Mouse (Mus musculus): ENCODE measurements around the gene Asap3. TPM values are rescaled to one million over a fixed set of nuclear protein-coding genes. Genes with fewer than 3 reads are reported as not detected.

Asap3 gene
- polyA plus RNA-seq (2016; fragmentation: Nextera tagmentation; extraction: Ambion mirVana) = 10.4 and 11.4 TPM in 2 replicates

DNA sequence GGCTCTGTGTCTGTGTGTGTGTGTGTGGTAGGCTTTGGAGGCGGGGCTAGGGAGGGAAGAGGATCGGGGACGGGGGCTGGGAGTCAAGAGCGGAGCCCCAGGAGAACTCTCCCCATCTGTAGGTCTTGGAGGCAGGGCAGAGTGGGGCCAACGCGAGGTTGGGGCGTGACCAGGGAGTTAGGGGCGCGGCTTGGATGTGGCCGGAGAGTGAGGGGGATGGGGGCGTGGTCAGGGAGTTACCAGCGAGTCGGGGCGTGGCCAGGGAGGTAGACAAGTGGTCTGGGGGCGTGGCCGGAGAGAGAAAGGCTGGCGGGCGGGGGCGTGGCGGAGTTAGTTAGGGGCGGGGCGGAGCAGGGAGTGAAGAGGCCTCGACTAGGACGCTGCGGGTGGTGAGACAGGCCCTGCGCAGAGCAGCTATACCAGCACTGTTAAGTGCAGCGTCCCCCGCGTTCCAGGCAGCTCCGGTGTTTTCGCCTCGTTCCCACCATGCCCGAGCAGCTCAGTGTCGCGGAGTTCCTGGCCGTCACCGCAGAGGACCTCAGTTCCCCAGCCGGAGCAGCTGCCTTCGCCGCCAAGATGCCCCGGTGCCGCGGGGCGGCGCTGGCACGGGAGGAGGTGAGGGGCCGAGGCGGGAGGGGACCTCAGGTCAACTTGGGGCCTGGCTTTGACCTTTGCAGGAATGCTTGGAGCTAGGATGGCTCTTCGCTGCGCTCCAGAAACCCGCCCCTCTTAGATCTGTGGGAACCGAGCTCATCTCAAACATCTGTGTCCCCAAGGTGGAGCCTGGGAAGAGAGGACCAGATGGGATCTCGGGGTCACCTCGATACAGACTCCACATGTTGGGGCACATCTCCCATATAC is at the start of gene Asap3:
Gene Asap3, plus strand, starts transcription at position 333 of the 861 bp plus-strand sequence.
- Histone ChIP-seq H3K9me3 (no peaks in the 10 kb centered on the region), H3K4me2 (replicated peaks) (peak within 1 kb of the TSS; percentile 97), H3K36me3 (no peaks in the 10 kb centered on the region), H3K4me3 (peak within 1 kb of the TSS; percentile 64), H3K27ac (no peak within 1 kb of the TSS), H3K27me3 (replicated peaks) (no peaks in the 10 kb centered on the region), H3K9ac (peak within 1 kb of the TSS; percentile 73), H3K4me1 (peaks cover 8% of the 10 kb centered on the region)
- ATAC-seq (ENCODE audit: low FRiP score, low read depth) = peak; percentile 91
- under 1% methylated on average over 54 of the region's 54 CpGs for WGBS

DNA sequence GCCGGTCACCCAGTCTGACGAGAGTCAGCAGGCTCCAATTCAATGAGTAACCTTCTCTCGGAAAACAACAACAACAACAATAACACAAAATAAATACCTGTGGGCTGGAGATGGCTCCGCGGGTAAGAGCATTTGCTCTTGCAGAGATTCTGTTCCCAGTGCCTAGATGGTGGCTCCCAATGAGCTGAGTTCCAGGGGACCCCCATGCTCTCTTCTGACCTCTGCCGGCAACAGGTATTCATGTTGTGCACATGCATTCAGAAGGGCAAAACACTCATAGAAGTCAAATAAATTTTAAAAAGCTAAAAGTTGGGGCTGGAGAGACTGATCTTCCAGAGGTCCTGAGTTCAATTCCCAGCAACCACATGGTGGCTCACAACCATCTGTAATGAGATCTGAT is 47.7 kb upstream of the Asap3 start:
- H3K27ac ChIP-seq = no peak overlapping the region
- no peak overlapping the region for H3K9ac ChIP-seq
- no peak overlapping the region for H3K4me2 ChIP-seq (replicated peaks)
- no peaks in the 10 kb centered on the region for H3K36me3 ChIP-seq
- no peaks in the 10 kb centered on the region for H3K27me3 ChIP-seq (replicated peaks)
- H3K4me1 ChIP-seq = peaks cover 15% of the 10 kb centered on the region
- no peak for ATAC-seq (ENCODE audit: low FRiP score, low read depth)
- H3K9me3 ChIP-seq = no peaks in the 10 kb centered on the region
- H3K4me3 ChIP-seq = no peak overlapping the region
- WGBS = 79% methylated on average over 6 of the region's 6 CpGs

DNA sequence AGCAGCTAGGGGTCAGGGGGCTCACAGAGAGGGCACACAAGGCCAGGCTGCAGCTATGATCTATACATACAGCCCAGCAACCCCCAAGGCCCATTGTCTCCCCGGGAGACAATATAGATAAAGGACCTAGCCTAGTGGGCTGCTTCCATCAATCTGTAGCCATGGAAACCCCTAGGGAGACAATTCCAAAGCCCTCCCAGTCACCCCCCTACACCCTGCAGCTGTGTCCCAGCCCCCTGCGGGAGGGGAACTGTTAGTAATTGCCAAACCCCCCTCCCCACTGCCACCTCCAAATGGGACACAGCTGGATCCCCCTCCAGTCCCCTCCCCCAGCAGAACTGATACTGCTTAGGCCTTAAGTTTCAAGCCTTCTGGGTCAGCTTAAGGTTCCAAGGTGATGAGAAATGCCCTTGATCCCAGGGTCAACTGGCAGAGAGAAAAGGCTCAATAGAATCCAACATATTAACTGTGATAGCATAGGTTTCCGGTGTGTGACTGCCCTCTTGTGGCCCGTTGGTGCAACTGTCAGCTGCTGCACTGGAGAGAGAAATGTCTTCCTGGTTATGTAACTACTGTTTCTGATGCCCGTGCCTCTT is 46.3 kb upstream of the Asap3 start:
- whole genome bisulfite sequencing = 2% methylated on average over 5 of the region's 5 CpGs
- Histone ChIP-seq H3K27ac (peak overlapping the region; percentile 57), H3K4me2 (replicated peaks) (peak overlapping the region; percentile 25), H3K36me3 (no peaks in the 10 kb centered on the region), H3K9me3 (no peaks in the 10 kb centered on the region), H3K4me1 (peaks cover 15% of the 10 kb centered on the region), H3K27me3 (replicated peaks) (no peaks in the 10 kb centered on the region), H3K9ac (no peak overlapping the region), H3K4me3 (no peak overlapping the region)
- ATAC-seq (ENCODE audit: low FRiP score, low read depth) = peak; percentile 81

DNA sequence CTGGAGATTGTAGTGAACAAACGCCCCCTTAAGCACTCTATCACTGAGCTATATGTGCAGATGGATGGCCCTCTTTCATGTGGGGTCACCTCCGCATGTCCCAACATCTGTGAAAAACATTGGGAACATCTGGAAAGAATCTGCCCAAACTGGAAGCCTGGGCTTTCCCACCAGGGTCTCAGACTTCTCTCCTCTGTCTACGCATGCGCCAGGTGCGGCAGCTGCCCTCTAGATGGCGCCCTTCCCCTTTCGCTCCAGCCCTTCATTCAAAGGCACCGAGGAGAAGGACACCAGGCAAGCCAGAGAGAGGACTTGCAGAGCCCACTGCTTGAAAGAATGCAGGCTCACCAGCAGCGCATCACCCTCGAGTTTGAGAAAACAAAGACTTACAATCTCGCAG is 42.7 kb upstream of the Asap3 start:
- H3K4me2 ChIP-seq (replicated peaks) = 0 out of 2 replicates have a peak overlapping the region, but pooled peaks have one; percentile 18

GRCm38 (mm10) chr4:136164981-136165380 is 41.2 kb upstream of the Asap3 start:
- Histone ChIP-seq H3K9ac (no peak overlapping the region), H3K4me2 (replicated peaks) (no peak overlapping the region), H3K4me1 (peaks cover 9% of the 10 kb centered on the region), H3K27ac (no peak overlapping the region), H3K4me3 (no peak overlapping the region), H3K9me3 (no peaks in the 10 kb centered on the region), H3K27me3 (replicated peaks) (no peaks in the 10 kb centered on the region), H3K36me3 (no peaks in the 10 kb centered on the region)
- 82% methylated on average over 8 of the region's 8 CpGs for WGBS
- ATAC-seq (ENCODE audit: low FRiP score, low read depth) = no peak

More for the DNA sequence above, 42.7 kb upstream of the Asap3 start:
- Histone ChIP-seq H3K27ac (no peak overlapping the region), H3K9ac (no peak overlapping the region), H3K4me1 (peaks cover 15% of the 10 kb centered on the region), H3K36me3 (no peaks in the 10 kb centered on the region), H3K4me3 (no peak overlapping the region), H3K9me3 (no peaks in the 10 kb centered on the region), H3K27me3 (replicated peaks) (no peaks in the 10 kb centered on the region)
- 3% methylated on average over 11 of the region's 11 CpGs for WGBS
- 0 out of 2 replicates have a peak, but pooled peaks have one; percentile 58 for ATAC-seq (ENCODE audit: low FRiP score, low read depth)

DNA sequence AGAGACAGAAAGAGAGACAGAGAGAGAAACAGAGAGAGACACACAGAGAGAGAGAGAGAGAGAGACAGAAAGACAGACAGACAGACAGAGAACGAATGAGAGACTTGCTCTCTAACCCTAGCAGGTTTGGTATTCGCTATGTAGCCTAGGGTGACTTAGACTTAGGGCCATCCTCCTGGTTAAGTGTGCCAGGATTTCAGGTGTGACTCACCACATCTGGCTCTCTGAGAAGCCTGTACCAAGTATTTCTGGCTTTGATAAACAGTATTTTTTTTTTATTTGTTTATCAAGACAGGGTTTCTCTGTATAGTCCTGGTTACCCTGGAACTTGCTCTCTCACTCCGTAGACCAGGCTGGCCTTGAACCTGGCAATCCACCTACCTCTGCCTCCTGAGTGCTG is 38.5 kb upstream of the Asap3 start:
- Histone ChIP-seq H3K4me3 (no peak overlapping the region), H3K36me3 (no peaks in the 10 kb centered on the region), H3K27me3 (replicated peaks) (no peaks in the 10 kb centered on the region), H3K9me3 (no peaks in the 10 kb centered on the region), H3K4me1 (peaks cover 2% of the 10 kb centered on the region), H3K27ac (no peak overlapping the region), H3K9ac (no peak overlapping the region), H3K4me2 (replicated peaks) (no peak overlapping the region)
- WGBS = 84% methylated on average over 3 of the region's 3 CpGs
- no peak for ATAC-seq (ENCODE audit: low FRiP score, low read depth)

DNA sequence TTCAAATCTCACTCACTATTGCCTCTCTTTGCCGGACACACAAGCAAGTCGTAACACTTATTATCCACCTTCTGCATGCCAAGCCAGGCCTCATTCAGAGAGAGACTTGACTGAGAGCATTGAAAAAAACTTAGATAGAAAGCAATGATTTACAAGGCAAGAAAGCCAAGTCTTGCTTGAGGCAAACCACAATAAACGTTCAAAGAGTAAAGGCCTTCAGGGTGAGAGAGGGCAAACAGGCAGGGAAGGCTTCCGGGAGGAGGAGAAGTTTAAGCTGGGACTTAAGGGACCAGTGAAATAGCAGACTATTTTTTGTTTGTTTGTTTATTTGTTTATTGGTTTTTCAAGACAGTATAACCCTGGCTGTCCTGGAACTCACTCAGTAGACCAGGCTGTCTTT is 35.8 kb upstream of the Asap3 start:
- ATAC-seq (ENCODE audit: low FRiP score, low read depth) = no peak
- Histone ChIP-seq H3K36me3 (no peaks in the 10 kb centered on the region), H3K27me3 (replicated peaks) (no peaks in the 10 kb centered on the region; the same call in 1 of the 2 replicates), H3K27ac (no peak overlapping the region), H3K4me2 (replicated peaks) (no peak overlapping the region), H3K9ac (no peak overlapping the region), H3K4me1 (peaks cover 27% of the 10 kb centered on the region), H3K9me3 (no peaks in the 10 kb centered on the region), H3K4me3 (no peak overlapping the region)
- 70% methylated on average over 4 of the region's 4 CpGs for WGBS

- peak overlapping the region; percentile 61; the same call in 1 of the 2 replicates for H3K9ac ChIP-seq
- peaks cover 35% of the 10 kb centered on the region for H3K4me1 ChIP-seq
- peak overlapping the region; percentile 100 for H3K4me2 ChIP-seq (replicated peaks)
- H3K9me3 ChIP-seq = no peaks in the 10 kb centered on the region
- WGBS = 13% methylated on average over 12 of the region's 12 CpGs
- no peak for ATAC-seq (ENCODE audit: low FRiP score, low read depth)
- H3K27ac ChIP-seq = no peak overlapping the region
- no peaks in the 10 kb centered on the region for H3K36me3 ChIP-seq
- no peaks in the 10 kb centered on the region; the same call in 1 of the 2 replicates for H3K27me3 ChIP-seq (replicated peaks)
- peak overlapping the region; percentile 44 for H3K4me3 ChIP-seq
These were observed 34.7 kb upstream of the Asap3 start for GRCm38 (mm10) chr4:136171455-136171854.

- Histone ChIP-seq H3K27ac (no peak within 1 kb of the TSS), H3K9ac (peak within 1 kb of the TSS; percentile 78), H3K4me1 (peaks cover 41% of the 10 kb centered on the region), H3K9me3 (no peaks in the 10 kb centered on the region), H3K4me3 (peak within 1 kb of the TSS; percentile 62), H3K27me3 (replicated peaks) (no peaks in the 10 kb centered on the region; the same call in 1 of the 2 replicates), H3K4me2 (replicated peaks) (peak within 1 kb of the TSS; percentile 100), H3K36me3 (no peaks in the 10 kb centered on the region)
- under 1% methylated on average over 35 of the region's 35 CpGs for WGBS
- ATAC-seq (ENCODE audit: low FRiP score, low read depth) = peak; percentile 48; the same call in 1 of the 2 replicates
These were observed 34.1 kb upstream of the Asap3 start, which contains the start of gene E2f2 for GRCm38 (mm10) chr4:136172011-136172541. E2f2 (plus strand) TSS chr4:136172394.

DNA sequence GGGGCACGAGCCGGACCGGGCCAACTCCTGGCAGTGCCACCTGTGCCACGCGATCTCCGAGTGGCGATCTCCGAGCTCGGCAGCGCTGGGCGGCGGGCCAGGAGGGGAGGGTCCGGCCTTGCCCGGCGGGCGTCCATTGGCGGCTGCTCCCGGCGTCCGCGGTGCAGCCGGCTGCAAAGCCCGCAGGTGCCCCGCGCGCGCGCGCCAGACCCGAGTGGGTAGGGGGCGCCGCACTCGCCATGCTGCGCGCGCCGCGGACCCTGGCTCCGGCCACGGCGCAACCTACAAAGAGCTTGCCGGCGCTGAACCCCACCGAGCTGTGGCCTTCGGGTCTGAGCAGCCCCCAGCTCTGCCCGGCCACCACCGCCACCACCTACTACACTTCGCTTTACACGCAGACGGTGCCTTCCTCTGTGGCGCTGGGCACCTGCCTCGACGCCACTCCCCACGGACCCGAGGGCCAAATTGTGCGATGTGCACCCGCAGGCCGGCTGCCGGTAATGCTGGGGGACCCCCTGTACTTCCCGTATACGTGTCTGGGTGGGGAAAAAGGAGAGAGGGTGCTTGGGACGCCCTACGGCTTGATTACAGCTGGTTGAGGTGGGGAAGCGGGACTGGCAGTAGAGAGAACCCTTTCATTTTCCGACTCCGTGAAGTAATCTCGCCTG is 33.5 kb upstream of the Asap3 start:
- no peaks in the 10 kb centered on the region for H3K36me3 ChIP-seq
- no peaks in the 10 kb centered on the region for H3K9me3 ChIP-seq
- no peaks in the 10 kb centered on the region; the same call in 1 of the 2 replicates for H3K27me3 ChIP-seq (replicated peaks)
- H3K4me3 ChIP-seq = peak overlapping the region; percentile 62
- under 1% methylated on average over 67 of the region's 67 CpGs for WGBS
- H3K27ac ChIP-seq = no peak overlapping the region
- peaks cover 47% of the 10 kb centered on the region for H3K4me1 ChIP-seq
- ATAC-seq (ENCODE audit: low FRiP score, low read depth) = peak; percentile 34; the same call in 1 of the 2 replicates
- peak overlapping the region; percentile 100 for H3K4me2 ChIP-seq (replicated peaks)
- H3K9ac ChIP-seq = peak overlapping the region; percentile 78

GRCm38 (mm10) chr4:136173210-136173715 is 32.9 kb upstream of the Asap3 start:
- Histone ChIP-seq H3K27me3 (replicated peaks) (no peaks in the 10 kb centered on the region; the same call in 1 of the 2 replicates), H3K36me3 (no peaks in the 10 kb centered on the region), H3K4me3 (peak overlapping the region; percentile 62), H3K4me2 (replicated peaks) (peak overlapping the region; percentile 100), H3K9ac (peak overlapping the region; percentile 78), H3K9me3 (no peaks in the 10 kb centered on the region), H3K4me1 (peaks cover 53% of the 10 kb centered on the region), H3K27ac (no peak overlapping the region)
- WGBS = 2% methylated on average over 14 of the region's 14 CpGs
- 0 out of 2 replicates have a peak, but pooled peaks have one; percentile 3 for ATAC-seq (ENCODE audit: low FRiP score, low read depth)
